Mouse (Mus musculus): ENCODE measurements around the gene Sytl3. TPM values are rescaled to one million over a fixed set of nuclear protein-coding genes. Genes with fewer than 3 reads are reported as not detected.
"Not testable (repeated sequence)": the region's sequence is repeated elsewhere in the genome, so short reads cannot be mapped to it uniquely, and the experiment has no call there.

Sytl3 gene
- polyA plus RNA-seq, 1 experiment from 2014 or later = 1.1 TPM

GRCm38 (mm10) chr17:6624926-6625558 lies 33.9 kb upstream of the Sytl3 start:
- not testable (repeated sequence) for H3K9me3 ChIP-seq (replicated peaks; ENCODE audit: control insufficient read depth, low read length); H3K4me1 ChIP-seq (ENCODE audit: control insufficient read depth, insufficient read depth, low read length); ATAC-seq (ENCODE audit: insufficient read depth, low FRiP score); H3K27ac ChIP-seq (ENCODE audit: low read length); H3K9ac ChIP-seq (ENCODE audit: low read length); H3K4me3 ChIP-seq (replicated peaks; ENCODE audit: low read length); H3K4me2 ChIP-seq (ENCODE audit: low read depth, low read length); H3K36me3 ChIP-seq (ENCODE audit: control insufficient read depth, insufficient read depth, low read length); H3K27me3 ChIP-seq (ENCODE audit: control insufficient read depth, insufficient read depth, low read length)
- 60% methylated on average over 1 of the region's 6 CpGs for WGBS

GRCm38 (mm10) chr17:6630398-6630797 lies 28.5 kb upstream of the Sytl3 start:
- not testable (repeated sequence) for H3K36me3 ChIP-seq (ENCODE audit: control insufficient read depth, insufficient read depth, low read length); H3K9me3 ChIP-seq (replicated peaks; ENCODE audit: control insufficient read depth, low read length); ATAC-seq (ENCODE audit: insufficient read depth, low FRiP score); H3K4me3 ChIP-seq (replicated peaks; ENCODE audit: low read length); H3K9ac ChIP-seq (ENCODE audit: low read length); H3K27ac ChIP-seq (ENCODE audit: low read length); H3K27me3 ChIP-seq (ENCODE audit: control insufficient read depth, insufficient read depth, low read length); H3K4me2 ChIP-seq (ENCODE audit: low read depth, low read length); H3K4me1 ChIP-seq (ENCODE audit: control insufficient read depth, insufficient read depth, low read length)
- 76% methylated on average over 4 of the region's 4 CpGs for WGBS

GRCm38 (mm10) chr17:6632850-6633249 lies 26.0 kb upstream of the Sytl3 start:
- not testable (repeated sequence) for H3K4me1 ChIP-seq (ENCODE audit: control insufficient read depth, insufficient read depth, low read length); H3K4me3 ChIP-seq (replicated peaks; ENCODE audit: low read length); H3K27me3 ChIP-seq (ENCODE audit: control insufficient read depth, insufficient read depth, low read length); H3K9ac ChIP-seq (ENCODE audit: low read length); H3K27ac ChIP-seq (ENCODE audit: low read length); H3K9me3 ChIP-seq (replicated peaks; ENCODE audit: control insufficient read depth, low read length); ATAC-seq (ENCODE audit: insufficient read depth, low FRiP score); H3K4me2 ChIP-seq (ENCODE audit: low read depth, low read length); H3K36me3 ChIP-seq (ENCODE audit: control insufficient read depth, insufficient read depth, low read length)
- 81% methylated on average over 5 of the region's 6 CpGs for WGBS

- not testable (repeated sequence) for H3K4me3 ChIP-seq (replicated peaks; ENCODE audit: low read length); H3K36me3 ChIP-seq (ENCODE audit: control insufficient read depth, insufficient read depth, low read length); H3K4me2 ChIP-seq (ENCODE audit: low read depth, low read length); H3K4me1 ChIP-seq (ENCODE audit: control insufficient read depth, insufficient read depth, low read length); H3K9ac ChIP-seq (ENCODE audit: low read length); ATAC-seq (ENCODE audit: insufficient read depth, low FRiP score); H3K9me3 ChIP-seq (replicated peaks; ENCODE audit: control insufficient read depth, low read length); H3K27me3 ChIP-seq (ENCODE audit: control insufficient read depth, insufficient read depth, low read length); H3K27ac ChIP-seq (ENCODE audit: low read length)
- 77% methylated on average over 1 of the region's 4 CpGs for WGBS
Measured at GRCm38 (mm10) chr17:6635781-6636180, 23.1 kb upstream of the Sytl3 start.

GRCm38 (mm10) chr17:6636861-6637260 lies 22.0 kb upstream of the Sytl3 start:
- H3K36me3 ChIP-seq (ENCODE audit: control insufficient read depth, insufficient read depth, low read length) = no peaks in the 10 kb centered on the region
- 79% methylated on average over 5 of the region's 5 CpGs for WGBS
- no peak overlapping the region for H3K9ac ChIP-seq (ENCODE audit: low read length)
- H3K27me3 ChIP-seq (ENCODE audit: control insufficient read depth, insufficient read depth, low read length) = no peaks in the 10 kb centered on the region
- H3K9me3 ChIP-seq (replicated peaks; ENCODE audit: control insufficient read depth, low read length) = no peaks in the 10 kb centered on the region
- no peak overlapping the region for H3K27ac ChIP-seq (ENCODE audit: low read length)
- ATAC-seq (ENCODE audit: insufficient read depth, low FRiP score) = no peak
- no peaks in the 10 kb centered on the region for H3K4me1 ChIP-seq (ENCODE audit: control insufficient read depth, insufficient read depth, low read length)
- H3K4me3 ChIP-seq (replicated peaks; ENCODE audit: low read length) = no peak overlapping the region
- H3K4me2 ChIP-seq (ENCODE audit: low read depth, low read length) = no peak overlapping the region

GRCm38 (mm10) chr17:6637434-6637833 lies 21.5 kb upstream of the Sytl3 start:
- H3K9ac ChIP-seq (ENCODE audit: low read length) = not testable (repeated sequence)

GRCm38 (mm10) chr17:6638444-6638843 lies 20.4 kb upstream of the Sytl3 start:
- H3K4me3 ChIP-seq (replicated peaks; ENCODE audit: low read length); ATAC-seq (ENCODE audit: insufficient read depth, low FRiP score); H3K27me3 ChIP-seq (ENCODE audit: control insufficient read depth, insufficient read depth, low read length); H3K36me3 ChIP-seq (ENCODE audit: control insufficient read depth, insufficient read depth, low read length); H3K4me1 ChIP-seq (ENCODE audit: control insufficient read depth, insufficient read depth, low read length); H3K9me3 ChIP-seq (replicated peaks; ENCODE audit: control insufficient read depth, low read length); H3K9ac ChIP-seq (ENCODE audit: low read length); H3K27ac ChIP-seq (ENCODE audit: low read length); H3K4me2 ChIP-seq (ENCODE audit: low read depth, low read length): not testable (repeated sequence)
- WGBS = 86% methylated on average over 8 of the region's 8 CpGs

More at GRCm38 (mm10) chr17:6637434-6637833, 21.5 kb upstream of the Sytl3 start:
- 100% methylated on average over 4 of the region's 4 CpGs for WGBS
- not testable (repeated sequence) for H3K4me2 ChIP-seq (ENCODE audit: low read depth, low read length); ATAC-seq (ENCODE audit: insufficient read depth, low FRiP score); H3K9me3 ChIP-seq (replicated peaks; ENCODE audit: control insufficient read depth, low read length); H3K36me3 ChIP-seq (ENCODE audit: control insufficient read depth, insufficient read depth, low read length); H3K27ac ChIP-seq (ENCODE audit: low read length); H3K4me3 ChIP-seq (replicated peaks; ENCODE audit: low read length); H3K27me3 ChIP-seq (ENCODE audit: control insufficient read depth, insufficient read depth, low read length); H3K4me1 ChIP-seq (ENCODE audit: control insufficient read depth, insufficient read depth, low read length)

GRCm38 (mm10) chr17:6639486-6639885 lies 19.4 kb upstream of the Sytl3 start:
- H3K4me1 ChIP-seq (ENCODE audit: control insufficient read depth, insufficient read depth, low read length); H3K27ac ChIP-seq (ENCODE audit: low read length); H3K4me2 ChIP-seq (ENCODE audit: low read depth, low read length); H3K4me3 ChIP-seq (replicated peaks; ENCODE audit: low read length); H3K27me3 ChIP-seq (ENCODE audit: control insufficient read depth, insufficient read depth, low read length); H3K9ac ChIP-seq (ENCODE audit: low read length); H3K9me3 ChIP-seq (replicated peaks; ENCODE audit: control insufficient read depth, low read length); H3K36me3 ChIP-seq (ENCODE audit: control insufficient read depth, insufficient read depth, low read length): not testable (repeated sequence)
- ATAC-seq (ENCODE audit: insufficient read depth, low FRiP score) = peak; percentile 9; the same call in 1 of the 2 replicates
- 96% methylated on average over 14 of the region's 21 CpGs for WGBS

- H3K9ac ChIP-seq (ENCODE audit: low read length); H3K4me3 ChIP-seq (replicated peaks; ENCODE audit: low read length); H3K4me1 ChIP-seq (ENCODE audit: control insufficient read depth, insufficient read depth, low read length); H3K27ac ChIP-seq (ENCODE audit: low read length); H3K27me3 ChIP-seq (ENCODE audit: control insufficient read depth, insufficient read depth, low read length); H3K36me3 ChIP-seq (ENCODE audit: control insufficient read depth, insufficient read depth, low read length); ATAC-seq (ENCODE audit: insufficient read depth, low FRiP score); H3K4me2 ChIP-seq (ENCODE audit: low read depth, low read length); H3K9me3 ChIP-seq (replicated peaks; ENCODE audit: control insufficient read depth, low read length): not testable (repeated sequence)
- WGBS = 85% methylated on average over 10 of the region's 10 CpGs
Measured at GRCm38 (mm10) chr17:6640044-6640637, 18.8 kb upstream of the Sytl3 start.
